Mouse (Mus musculus): Measurements from ENCODE around the gene Hoxd4. TPM values are rescaled to one million over a fixed set of nuclear protein-coding genes. Genes with fewer than 3 reads are reported as not detected.
A peak's percentile ranks its signal among the peaks of the same experiment; 100 is the strongest.

The Hoxd4 gene
- polyA plus RNA-seq, 1 experiment from 2014 or later: not detected

DNA sequence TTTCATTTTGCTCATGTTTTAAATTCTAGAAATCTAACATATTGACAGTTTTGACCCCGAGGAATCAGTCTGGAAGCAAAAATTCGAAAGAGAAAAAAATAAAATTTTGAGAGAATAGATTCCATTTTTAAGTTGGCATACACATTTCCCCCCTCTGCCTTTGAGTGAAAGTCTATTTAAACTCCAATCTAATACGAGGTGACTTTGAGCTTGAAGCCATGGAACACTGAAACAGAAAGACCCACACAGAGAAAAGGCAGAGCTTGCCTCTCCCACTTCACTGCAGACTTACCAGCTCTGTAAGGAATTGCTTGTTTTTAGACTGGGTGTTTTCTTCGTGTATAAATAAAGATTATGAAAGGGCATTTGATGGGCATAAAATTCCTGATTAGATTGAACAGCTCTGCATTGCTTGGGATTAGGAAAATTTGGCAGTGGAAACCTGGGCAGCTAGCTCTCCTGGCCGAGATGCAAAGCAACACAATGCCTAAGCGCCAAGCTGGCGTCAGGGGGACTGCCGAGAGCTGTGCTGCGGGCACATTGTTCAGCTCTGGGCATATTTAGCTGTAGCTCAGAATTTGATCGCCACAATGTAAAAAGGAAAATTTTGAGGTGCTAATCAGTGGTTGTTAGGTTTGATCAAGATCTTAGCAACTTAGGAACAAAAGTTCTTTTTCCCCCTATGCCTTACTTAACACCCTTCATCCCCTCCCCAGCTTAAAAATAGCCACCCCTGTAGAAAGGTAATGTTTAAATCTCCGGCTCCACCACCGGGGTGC is 22.7 kb upstream of the Hoxd4 start:
- no peaks in the 10 kb centered on the region for H3K36me3 ChIP-seq
- ATAC-seq (ENCODE audit: extremely low read depth, insufficient number of reproducible peaks, low FRiP score, low TSS enrichment): no peak
- no peak overlapping the region for H3K9ac ChIP-seq
- peaks cover 8% of the 10 kb centered on the region for H3K4me1 ChIP-seq
- H3K9me3 ChIP-seq: no peaks in the 10 kb centered on the region
- H3K4me3 ChIP-seq: no peak overlapping the region
- H3K4me2 ChIP-seq: no peak overlapping the region
- H3K27ac ChIP-seq (replicated peaks): no peak overlapping the region
- WGBS: 5% methylated on average over 12 of the region's 12 CpGs
- peaks cover 96% of the 10 kb centered on the region for H3K27me3 ChIP-seq (replicated peaks)

- H3K36me3 ChIP-seq: no peaks in the 10 kb centered on the region
- peaks cover 8% of the 10 kb centered on the region for H3K4me1 ChIP-seq
- H3K9me3 ChIP-seq: no peaks in the 10 kb centered on the region
- no peak overlapping the region for H3K4me3 ChIP-seq
- 1% methylated on average over 24 of the region's 24 CpGs for WGBS
- no peak overlapping the region for H3K9ac ChIP-seq
- no peak overlapping the region for H3K4me2 ChIP-seq
- H3K27ac ChIP-seq (replicated peaks): no peak overlapping the region
- peaks cover 96% of the 10 kb centered on the region for H3K27me3 ChIP-seq (replicated peaks)
- no peak for ATAC-seq (ENCODE audit: extremely low read depth, insufficient number of reproducible peaks, low FRiP score, low TSS enrichment)
These were observed 22.0 kb upstream of the Hoxd4 start for GRCm38 (mm10) chr2:74689574-74690337.

DNA sequence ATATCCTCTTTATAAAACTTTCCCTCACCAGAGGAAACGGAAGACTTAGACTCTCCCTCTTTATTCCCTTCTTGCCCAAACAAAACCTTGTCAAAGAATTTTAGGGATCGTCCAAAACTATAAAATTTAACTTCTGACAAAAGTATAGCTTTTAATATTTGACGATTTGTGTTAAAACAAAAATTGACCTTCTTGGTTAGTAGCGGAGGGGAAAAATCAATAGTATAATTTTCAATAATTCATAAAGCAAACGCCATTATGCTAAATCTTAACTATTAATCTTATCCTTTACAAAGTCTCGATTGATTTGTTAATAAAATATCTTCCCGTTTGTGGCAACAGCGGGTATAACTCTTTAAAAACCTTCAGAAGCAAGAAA is 21.4 kb upstream of the Hoxd4 start:
- WGBS: 5% methylated on average over 8 of the region's 8 CpGs
- no peak overlapping the region for H3K4me3 ChIP-seq
- H3K36me3 ChIP-seq: no peaks in the 10 kb centered on the region
- no peak for ATAC-seq (ENCODE audit: extremely low read depth, insufficient number of reproducible peaks, low FRiP score, low TSS enrichment)
- no peak overlapping the region for H3K27ac ChIP-seq (replicated peaks)
- H3K27me3 ChIP-seq (replicated peaks): peaks cover 96% of the 10 kb centered on the region
- H3K9me3 ChIP-seq: no peaks in the 10 kb centered on the region
- no peak overlapping the region for H3K4me2 ChIP-seq
- H3K4me1 ChIP-seq: peaks cover 8% of the 10 kb centered on the region
- H3K9ac ChIP-seq: no peak overlapping the region

DNA sequence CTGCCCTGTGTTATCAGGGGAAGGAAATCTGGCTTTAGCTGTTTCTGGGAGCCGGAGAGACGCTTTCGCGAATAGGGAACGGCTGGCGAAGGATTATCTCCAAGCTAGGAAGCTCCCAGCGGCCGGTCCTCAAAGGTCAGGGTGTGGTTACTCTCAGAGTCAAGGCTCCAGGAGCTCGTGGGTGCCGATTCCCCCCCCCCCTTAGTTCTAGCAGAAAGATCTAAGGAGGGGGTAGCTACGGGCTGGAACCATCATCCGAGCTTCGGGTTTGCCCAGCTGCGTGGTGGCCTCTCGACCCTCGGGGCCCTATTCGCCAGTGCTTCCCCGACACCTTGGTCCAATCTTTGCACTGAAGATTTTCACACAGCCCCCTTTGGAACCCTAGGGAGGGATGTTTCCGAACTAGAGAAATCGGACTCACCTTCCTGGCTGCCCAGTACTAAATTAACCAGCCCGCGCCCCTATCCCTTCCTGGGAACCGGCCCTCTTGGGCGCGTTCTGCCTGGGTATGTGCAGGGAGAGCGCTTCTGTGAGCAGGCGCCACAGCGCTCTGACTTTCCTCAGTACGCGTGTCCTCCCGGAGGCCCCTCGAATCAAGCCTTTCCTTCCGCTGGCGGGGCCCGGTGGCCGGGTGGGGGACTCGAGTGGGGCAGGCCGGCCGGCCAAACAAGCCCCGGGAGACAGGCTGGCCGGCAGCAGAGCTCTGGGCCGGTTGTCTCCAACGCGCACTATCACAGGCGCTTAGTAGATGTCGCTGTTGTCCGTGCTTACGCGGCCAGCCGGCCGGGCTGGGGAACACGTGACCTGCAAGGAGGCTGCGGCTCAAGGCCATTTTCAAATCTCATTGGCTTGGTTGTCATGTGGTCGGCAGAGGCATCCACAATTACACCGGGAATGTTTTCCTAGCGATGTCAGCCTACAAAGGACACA is 20.4 kb upstream of the Hoxd4 start, which contains the start of gene Hoxd10:
Gene Hoxd10, plus strand, starts transcription at position 903 of the 930 bp plus-strand sequence.
- peak within 1 kb of the TSS; percentile 48 for H3K4me2 ChIP-seq
- peaks cover 97% of the 10 kb centered on the region for H3K27me3 ChIP-seq (replicated peaks)
- peaks cover 8% of the 10 kb centered on the region for H3K4me1 ChIP-seq
- WGBS: 1% methylated on average over 56 of the region's 56 CpGs
- no peaks in the 10 kb centered on the region for H3K9me3 ChIP-seq
- H3K36me3 ChIP-seq: no peaks in the 10 kb centered on the region
- no peak; the same call in 1 of the 2 replicates for ATAC-seq (ENCODE audit: extremely low read depth, insufficient number of reproducible peaks, low FRiP score, low TSS enrichment)
- no peak within 1 kb of the TSS for H3K27ac ChIP-seq (replicated peaks)
- H3K4me3 ChIP-seq: peak within 1 kb of the TSS; percentile 30
- no peak within 1 kb of the TSS for H3K9ac ChIP-seq

DNA sequence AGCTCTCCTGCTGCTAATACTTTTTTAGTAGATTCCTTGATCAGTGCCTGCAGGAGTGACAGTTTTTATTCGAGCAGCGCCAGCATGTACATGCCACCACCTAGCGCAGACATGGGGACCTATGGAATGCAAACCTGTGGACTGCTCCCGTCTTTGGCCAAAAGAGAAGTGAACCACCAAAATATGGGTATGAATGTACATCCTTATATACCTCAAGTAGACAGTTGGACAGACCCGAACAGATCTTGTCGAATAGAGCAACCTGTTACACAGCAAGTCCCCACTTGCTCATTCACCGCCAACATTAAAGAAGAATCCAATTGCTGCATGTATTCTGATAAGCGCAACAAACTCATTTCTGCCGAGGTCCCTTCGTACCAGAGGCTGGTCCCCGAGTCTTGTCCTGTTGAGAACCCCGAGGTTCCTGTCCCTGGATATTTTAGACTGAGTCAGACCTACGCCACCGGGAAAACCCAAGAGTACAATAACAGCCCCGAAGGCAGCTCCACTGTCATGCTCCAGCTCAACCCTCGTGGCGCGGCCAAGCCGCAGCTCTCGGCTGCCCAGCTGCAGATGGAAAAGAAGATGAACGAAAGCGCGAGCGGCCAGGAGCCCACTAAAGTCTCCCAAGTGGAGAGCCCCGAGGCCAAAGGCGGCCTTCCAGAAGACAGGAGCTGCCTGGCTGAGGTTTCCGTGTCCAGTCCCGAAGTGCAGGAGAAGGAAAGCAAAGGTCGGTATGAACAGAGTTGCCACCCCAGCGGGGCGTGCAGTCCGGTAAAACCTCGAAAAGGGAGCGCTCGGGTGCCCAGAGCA is 19.5 kb upstream of the Hoxd4 start:
- Histone ChIP-seq H3K4me2 (no peak overlapping the region), H3K4me3 (no peak overlapping the region)

DNA sequence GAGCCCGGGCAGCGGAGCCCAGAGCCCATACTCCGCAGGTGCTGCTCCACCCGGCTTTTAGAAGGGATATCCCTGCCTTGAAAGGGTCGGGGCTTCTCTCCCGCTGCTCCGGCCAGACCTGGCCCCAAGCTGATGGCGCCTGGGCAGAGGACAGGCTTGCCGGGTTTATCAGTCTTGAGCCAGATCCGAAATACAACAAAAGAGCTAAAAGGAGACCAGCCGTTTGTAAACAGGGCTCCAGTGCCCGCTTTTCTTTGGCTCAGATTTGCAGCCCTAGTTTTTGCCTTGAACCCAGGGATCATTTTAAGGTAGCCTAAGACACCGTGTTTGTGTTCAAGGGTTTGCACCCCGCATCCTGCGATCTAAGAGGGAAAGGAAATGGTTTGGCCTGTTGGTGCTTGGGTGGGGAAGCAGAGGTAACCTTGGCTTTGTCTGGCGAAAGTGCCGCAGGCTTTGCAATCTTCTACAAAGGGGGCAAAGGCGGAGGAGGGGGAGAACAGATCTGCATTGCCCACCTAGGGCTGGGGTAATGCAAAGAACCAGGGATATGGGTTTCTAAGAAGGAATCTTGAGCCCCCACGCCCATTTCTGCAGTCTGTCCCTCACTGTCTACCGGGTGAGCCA is 18.8 kb upstream of the Hoxd4 start:
- H3K9ac ChIP-seq: no peak overlapping the region
- ATAC-seq (ENCODE audit: extremely low read depth, insufficient number of reproducible peaks, low FRiP score, low TSS enrichment): no peak
- peaks cover 97% of the 10 kb centered on the region for H3K27me3 ChIP-seq (replicated peaks)
- 1% methylated on average over 20 of the region's 20 CpGs for WGBS
- H3K4me1 ChIP-seq: peaks cover 14% of the 10 kb centered on the region
- no peak overlapping the region for H3K27ac ChIP-seq (replicated peaks)
- H3K4me3 ChIP-seq: no peak overlapping the region
- no peak overlapping the region for H3K4me2 ChIP-seq
- H3K9me3 ChIP-seq: no peaks in the 10 kb centered on the region
- no peaks in the 10 kb centered on the region for H3K36me3 ChIP-seq

More for the DNA sequence above, 19.5 kb upstream of the Hoxd4 start:
- no peaks in the 10 kb centered on the region for H3K9me3 ChIP-seq
- H3K27ac ChIP-seq (replicated peaks): no peak overlapping the region
- H3K27me3 ChIP-seq (replicated peaks): peaks cover 97% of the 10 kb centered on the region
- ATAC-seq (ENCODE audit: extremely low read depth, insufficient number of reproducible peaks, low FRiP score, low TSS enrichment): no peak; the same call in 1 of the 2 replicates
- peaks cover 8% of the 10 kb centered on the region for H3K4me1 ChIP-seq
- H3K9ac ChIP-seq: no peak overlapping the region
- WGBS: 4% methylated on average over 35 of the region's 35 CpGs
- no peaks in the 10 kb centered on the region for H3K36me3 ChIP-seq

DNA sequence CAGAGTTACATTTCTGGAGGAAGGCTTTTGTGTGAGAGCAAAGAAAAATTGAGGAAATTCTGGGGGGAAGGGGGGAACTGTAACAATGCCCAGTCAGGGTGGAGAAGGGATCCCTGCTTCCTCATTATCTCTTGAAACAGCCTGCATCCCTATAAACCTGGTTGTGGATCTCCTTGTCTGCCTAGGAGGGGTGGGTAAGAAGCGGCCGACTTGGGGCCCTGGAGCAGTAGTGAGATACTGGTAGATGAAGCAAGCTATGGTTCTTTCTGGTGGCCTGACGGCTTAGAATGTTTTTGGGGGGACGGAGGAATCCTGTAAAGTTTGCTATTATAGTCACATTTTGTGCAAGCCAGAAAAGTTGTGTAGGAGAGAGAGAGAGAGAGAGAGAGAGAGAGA is 18.3 kb upstream of the Hoxd4 start:
- peaks cover 19% of the 10 kb centered on the region for H3K4me1 ChIP-seq
- no peaks in the 10 kb centered on the region for H3K9me3 ChIP-seq
- no peak for ATAC-seq (ENCODE audit: extremely low read depth, insufficient number of reproducible peaks, low FRiP score, low TSS enrichment)
- H3K36me3 ChIP-seq: no peaks in the 10 kb centered on the region
- 13% methylated on average over 4 of the region's 4 CpGs for WGBS
- no peak overlapping the region for H3K9ac ChIP-seq
- no peak overlapping the region for H3K27ac ChIP-seq (replicated peaks)
- no peak overlapping the region for H3K4me3 ChIP-seq
- no peak overlapping the region for H3K4me2 ChIP-seq
- H3K27me3 ChIP-seq (replicated peaks): peaks cover 97% of the 10 kb centered on the region

- Histone ChIP-seq H3K4me2 (no peak overlapping the region), H3K4me3 (no peak overlapping the region), H3K9ac (no peak overlapping the region), H3K27ac (replicated peaks) (no peak overlapping the region), H3K4me1 (peaks cover 21% of the 10 kb centered on the region), H3K27me3 (replicated peaks) (peaks cover 97% of the 10 kb centered on the region), H3K36me3 (no peaks in the 10 kb centered on the region), H3K9me3 (no peaks in the 10 kb centered on the region)
- 2% methylated on average over 16 of the region's 16 CpGs for WGBS
- ATAC-seq (ENCODE audit: extremely low read depth, insufficient number of reproducible peaks, low FRiP score, low TSS enrichment): no peak
These were observed 17.7 kb upstream of the Hoxd4 start for GRCm38 (mm10) chr2:74694066-74694465.

GRCm38 (mm10) chr2:74695383-74695782 is 16.3 kb upstream of the Hoxd4 start:
- no peak for ATAC-seq (ENCODE audit: extremely low read depth, insufficient number of reproducible peaks, low FRiP score, low TSS enrichment)
- no peaks in the 10 kb centered on the region for H3K36me3 ChIP-seq
- H3K9me3 ChIP-seq: no peaks in the 10 kb centered on the region
- H3K4me2 ChIP-seq: no peak overlapping the region
- WGBS: 9% methylated on average over 1 of the region's 1 CpGs
- peaks cover 21% of the 10 kb centered on the region for H3K4me1 ChIP-seq
- no peak overlapping the region for H3K9ac ChIP-seq
- H3K4me3 ChIP-seq: no peak overlapping the region
- no peak overlapping the region for H3K27ac ChIP-seq (replicated peaks)
- peaks cover 99% of the 10 kb centered on the region for H3K27me3 ChIP-seq (replicated peaks)

- Histone ChIP-seq H3K9me3 (no peaks in the 10 kb centered on the region), H3K9ac (no peak overlapping the region), H3K4me2 (no peak overlapping the region), H3K27ac (replicated peaks) (no peak overlapping the region), H3K36me3 (no peaks in the 10 kb centered on the region), H3K4me1 (peaks cover 21% of the 10 kb centered on the region), H3K27me3 (replicated peaks) (peaks cover 100% of the 10 kb centered on the region), H3K4me3 (no peak overlapping the region)
- 4% methylated on average over 7 of the region's 7 CpGs for WGBS
- no peak for ATAC-seq (ENCODE audit: extremely low read depth, insufficient number of reproducible peaks, low FRiP score, low TSS enrichment)
These were observed 15.8 kb upstream of the Hoxd4 start for GRCm38 (mm10) chr2:74695813-74696430.
